ENCODE assay signal across 27 mouse cellular contexts in the genomic region with DNA sequence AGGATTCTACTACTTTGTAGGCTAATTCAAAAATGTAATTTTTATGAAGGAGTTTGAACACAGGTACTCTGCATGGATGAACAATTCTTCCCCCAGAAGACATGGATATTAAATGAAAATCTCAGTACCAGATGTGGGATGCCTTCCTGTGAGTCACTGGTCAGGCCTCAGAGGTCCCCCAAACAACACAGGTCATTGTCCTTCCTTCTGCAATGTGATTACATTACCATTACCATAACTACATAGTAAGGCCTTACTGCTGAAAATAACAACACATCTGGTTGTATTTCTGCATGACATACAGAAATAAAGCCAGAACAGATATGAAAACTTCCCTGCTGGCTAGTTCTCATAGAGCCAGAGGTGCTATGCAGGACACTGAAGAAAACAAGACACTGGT.
"Had no signal": no experiment of that assay in that cellular context is flagged by ENCODE, and none has a peak within 500 bp of the region (broad histone marks: within the 10 kb centered on the region; RNA-seq: fewer than 3 reads in every experiment).

No protein-coding gene starts in this region.

- H3K27ac ChIP-seq: embryonic facial prominence, embryonic 10.5 days; embryonic facial prominence, embryonic 12.5 days; embryonic facial prominence, embryonic 13.5 days; embryonic facial prominence, embryonic 15.5 days; forebrain, embryonic 10.5 days; forebrain, embryonic 12.5 days; forebrain, embryonic 13.5 days; forebrain, embryonic 15.5 days; gastrocnemius, adult 2 months; heart, adult 2 months had no signal

- DNase-seq: cerebellum, adult 8-10 months; cerebellum, adult 9-10 months; cerebellum, adult 9-11 months; cerebellum, postnatal 10 days; cerebellum, postnatal 14 days; cerebellum, postnatal 25 days; embryo, embryonic 11 days; forebrain, postnatal 0 days; gastrocnemius, adult 2 months; gastrocnemius, postnatal 10 days; gastrocnemius, postnatal 14 days; gastrocnemius, postnatal 25 days; gastrocnemius, postnatal 36 days; heart, adult 11 months; heart, adult 18-20 months; heart, adult 2 months had no signal

- H3K9ac ChIP-seq: embryonic facial prominence, embryonic 12.5 days; embryonic facial prominence, embryonic 13.5 days; embryonic facial prominence, embryonic 15.5 days; forebrain, embryonic 12.5 days; forebrain, embryonic 13.5 days; forebrain, embryonic 15.5 days; forebrain, postnatal 0 days had no signal

- H3K27me3 ChIP-seq: embryonic facial prominence, embryonic 12.5 days; embryonic facial prominence, embryonic 13.5 days; embryonic facial prominence, embryonic 15.5 days; forebrain, embryonic 12.5 days; forebrain, embryonic 13.5 days; forebrain, embryonic 15.5 days had no signal

- H3K4me3 ChIP-seq: embryonic facial prominence, embryonic 10.5 days; embryonic facial prominence, embryonic 12.5 days; embryonic facial prominence, embryonic 13.5 days; embryonic facial prominence, embryonic 15.5 days; erythroblast, embryonic 14.5 days; forebrain, embryonic 10.5 days; forebrain, embryonic 12.5 days; forebrain, embryonic 13.5 days; forebrain, embryonic 15.5 days; gastrocnemius, adult 2 months; heart, adult 2 months had no signal

- H3K4me1 ChIP-seq: embryonic facial prominence, embryonic 15.5 days; forebrain, embryonic 10.5 days; forebrain, embryonic 12.5 days; forebrain, embryonic 13.5 days; forebrain, embryonic 15.5 days had no signal

- H3K4me2 ChIP-seq: embryonic facial prominence, embryonic 12.5 days; embryonic facial prominence, embryonic 13.5 days; embryonic facial prominence, embryonic 15.5 days; forebrain, embryonic 12.5 days; forebrain, embryonic 13.5 days; forebrain, embryonic 15.5 days had no signal

- H3K9me3 ChIP-seq: embryonic facial prominence, embryonic 10.5 days; embryonic facial prominence, embryonic 12.5 days; embryonic facial prominence, embryonic 13.5 days; embryonic facial prominence, embryonic 15.5 days; forebrain, embryonic 10.5 days; forebrain, embryonic 12.5 days; forebrain, embryonic 13.5 days; forebrain, embryonic 15.5 days had no signal

- ATAC-seq: forebrain, embryonic 13.5 days; forebrain, embryonic 14.5 days; forebrain, embryonic 15.5 days; forebrain, embryonic 16.5 days; forebrain, postnatal 0 days had no signal

- H3K36me3 ChIP-seq: embryonic facial prominence, embryonic 10.5 days; embryonic facial prominence, embryonic 12.5 days; embryonic facial prominence, embryonic 13.5 days; embryonic facial prominence, embryonic 15.5 days; forebrain, embryonic 10.5 days; forebrain, embryonic 12.5 days; forebrain, embryonic 15.5 days had no signal
